Mouse (Mus musculus) heart, embryonic 13.5 days (tissue): ENCODE data around the gene Asgr1. TPM values are rescaled to one million over a fixed set of nuclear protein-coding genes. Genes with fewer than 3 reads are reported as not detected.

Source experiments
- ATAC-seq: fragments of 200-750 bp; cut with Nextera tagmentation; 2 replicates; pipeline ENCODE4 v1.8.0; 2017; ENCODE audit warnings: moderate TSS enrichment; ENCODE audit not compliant: insufficient number of reproducible peaks, low FRiP score, low TSS enrichment; ENCODE audit errors: extremely low read depth
- H3K27ac ChIP-seq: fragments of 300-500 bp; sonication (generic); replicated peaks from 2 replicates; pipeline ENCODE4 v1.5.1; 2015; ENCODE audit warnings: moderate library complexity, mild to moderate bottlenecking, inconsistent platforms
- H3K27me3 ChIP-seq: fragments of 300-500 bp; sonication (generic); replicated peaks from 2 replicates; pipeline ENCODE4 v1.6.1; 2015; ENCODE audit warnings: mild to moderate bottlenecking, inconsistent platforms
- H3K36me3 ChIP-seq: fragments of 300-500 bp; sonication (generic); 2 replicates; pipeline ENCODE4 v1.6.1; 2015; ENCODE audit warnings: mild to moderate bottlenecking, inconsistent platforms
- H3K4me1 ChIP-seq: fragments of 300-500 bp; sonication (generic); 2 replicates; pipeline ENCODE4 v1.6.1; 2015; ENCODE audit warnings: inconsistent platforms
- H3K4me2 ChIP-seq: fragments of 300-500 bp; sonication (generic); 2 replicates; pipeline ENCODE4 v1.6.1; 2015; ENCODE audit warnings: inconsistent platforms, mild to moderate bottlenecking, moderate library complexity
- H3K4me3 ChIP-seq: fragments of 300-500 bp; sonication (generic); 2 replicates; pipeline ENCODE4 v1.5.1; 2015; ENCODE audit warnings: moderate library complexity, mild to moderate bottlenecking, inconsistent platforms
- H3K9ac ChIP-seq: fragments of 300-500 bp; sonication (generic); 2 replicates; pipeline ENCODE4 v1.6.1; 2015; ENCODE audit warnings: inconsistent platforms, mild to moderate bottlenecking, moderate library complexity
- H3K9me3 ChIP-seq: fragments of 300-500 bp; sonication (generic); 2 replicates; pipeline ENCODE4 v1.6.1; 2016; ENCODE audit warnings: inconsistent platforms
- WGBS: fragments of 180-500 bp; shearing (Covaris S2); methylation state at CpG from one replicate; pipeline ENCODE4 v1.1.7; 2015; ENCODE audit warnings: mixed read lengths; 5-methylcytosine and 5-hydroxymethylcytosine counted together
- polyA plus RNA-seq: library from polyadenylated mRNA; unstranded; fragments of >200 nt; fragmentation: Nextera tagmentation; extraction: Ambion mirVana; gene quantifications from 2 replicates; pipeline ENCODE4 v1.2.1, GENCODE M21; 2015

Asgr1 gene
- polyA plus RNA-seq, 1 experiment from 2014 or later: not detected

- peaks cover 61% of the 10 kb centered on the region for H3K36me3 ChIP-seq
- no peak overlapping the region for H3K27ac ChIP-seq
- H3K4me1 ChIP-seq: no peaks in the 10 kb centered on the region
- no peaks in the 10 kb centered on the region for H3K9me3 ChIP-seq
- H3K4me3 ChIP-seq: no peak overlapping the region
- WGBS: 79% methylated on average over 7 of the region's 7 CpGs
- ATAC-seq: no peak
- H3K4me2 ChIP-seq: no peak overlapping the region
- no peak overlapping the region for H3K9ac ChIP-seq
- no peaks in the 10 kb centered on the region for H3K27me3 ChIP-seq
Observed at GRCm38 (mm10) chr11:70043665-70044064, 10.2 kb upstream of the Asgr1 start.

GRCm38 (mm10) chr11:70045435-70045834 is 8.4 kb upstream of the Asgr1 start:
- Histone ChIP-seq H3K27ac (no peak overlapping the region), H3K27me3 (no peaks in the 10 kb centered on the region), H3K9ac (no peak overlapping the region), H3K36me3 (peaks cover 46% of the 10 kb centered on the region), H3K9me3 (no peaks in the 10 kb centered on the region), H3K4me3 (no peak overlapping the region), H3K4me2 (no peak overlapping the region), H3K4me1 (no peaks in the 10 kb centered on the region)
- ATAC-seq: no peak
- WGBS: 39% methylated on average over 9 of the region's 9 CpGs

- 78% methylated on average over 6 of the region's 6 CpGs for WGBS
- H3K9ac ChIP-seq: no peak overlapping the region
- ATAC-seq: no peak
- no peaks in the 10 kb centered on the region for H3K9me3 ChIP-seq
- H3K4me2 ChIP-seq: no peak overlapping the region
- H3K27ac ChIP-seq: no peak overlapping the region
- H3K27me3 ChIP-seq: peaks cover 24% of the 10 kb centered on the region
- H3K4me3 ChIP-seq: no peak overlapping the region
- H3K4me1 ChIP-seq: no peaks in the 10 kb centered on the region
- H3K36me3 ChIP-seq: peaks cover 10% of the 10 kb centered on the region
Observed at GRCm38 (mm10) chr11:70049366-70049765, 4.5 kb upstream of the Asgr1 start.

GRCm38 (mm10) chr11:70049816-70050215 is 4.1 kb upstream of the Asgr1 start:
- Histone ChIP-seq H3K4me3 (no peak overlapping the region), H3K27ac (no peak overlapping the region), H3K9ac (no peak overlapping the region), H3K36me3 (peaks cover 6% of the 10 kb centered on the region), H3K27me3 (peaks cover 29% of the 10 kb centered on the region), H3K4me1 (no peaks in the 10 kb centered on the region), H3K9me3 (no peaks in the 10 kb centered on the region), H3K4me2 (no peak overlapping the region)
- 49% methylated on average over 10 of the region's 10 CpGs for WGBS
- no peak for ATAC-seq

GRCm38 (mm10) chr11:70053156-70053555 is 729 bp upstream of the Asgr1 start:
- 0 out of 2 replicates have a peak, but pooled peaks cover 3% of the 10 kb centered on the region for H3K4me1 ChIP-seq
- H3K36me3 ChIP-seq: no peaks in the 10 kb centered on the region
- H3K27me3 ChIP-seq: peaks cover 34% of the 10 kb centered on the region
- no peaks in the 10 kb centered on the region for H3K9me3 ChIP-seq
- no peak overlapping the region for H3K27ac ChIP-seq
- no peak overlapping the region for H3K4me3 ChIP-seq
- no peak overlapping the region for H3K9ac ChIP-seq
- WGBS: 65% methylated on average over 7 of the region's 7 CpGs
- ATAC-seq: no peak
- no peak overlapping the region for H3K4me2 ChIP-seq

- peaks cover 34% of the 10 kb centered on the region for H3K27me3 ChIP-seq
- H3K27ac ChIP-seq: no peak overlapping the region
- no peaks in the 10 kb centered on the region for H3K36me3 ChIP-seq
- peak overlapping the region; percentile 28 for H3K4me2 ChIP-seq
- H3K4me1 ChIP-seq: peaks cover 11% of the 10 kb centered on the region
- no peaks in the 10 kb centered on the region for H3K9me3 ChIP-seq
- H3K4me3 ChIP-seq: no peak overlapping the region
- 0 out of 2 replicates have a peak overlapping the region, but pooled peaks have one; percentile 6 for H3K9ac ChIP-seq
- WGBS: 23% methylated on average over 18 of the region's 18 CpGs
- ATAC-seq: no peak
Observed at GRCm38 (mm10) chr11:70055618-70056214, 1.8 kb downstream of the Asgr1 start.

GRCm38 (mm10) chr11:70057805-70058204 is 3.9 kb downstream of the Asgr1 start:
- Histone ChIP-seq H3K9me3 (no peaks in the 10 kb centered on the region), H3K4me3 (no peak overlapping the region), H3K9ac (no peak overlapping the region), H3K27me3 (peaks cover 25% of the 10 kb centered on the region), H3K36me3 (no peaks in the 10 kb centered on the region), H3K4me1 (peaks cover 11% of the 10 kb centered on the region), H3K27ac (no peak overlapping the region), H3K4me2 (no peak overlapping the region)
- ATAC-seq: no peak
- WGBS: 75% methylated on average over 9 of the region's 9 CpGs

GRCm38 (mm10) chr11:70059930-70060329 is 6.0 kb downstream of the Asgr1 start:
- H3K27me3 ChIP-seq: peaks cover 4% of the 10 kb centered on the region
- WGBS: 28% methylated on average over 6 of the region's 6 CpGs
- H3K36me3 ChIP-seq: no peaks in the 10 kb centered on the region
- no peak overlapping the region for H3K4me2 ChIP-seq
- no peak overlapping the region for H3K9ac ChIP-seq
- no peak for ATAC-seq
- H3K4me1 ChIP-seq: peaks cover 11% of the 10 kb centered on the region
- H3K4me3 ChIP-seq: no peak overlapping the region
- no peak overlapping the region for H3K27ac ChIP-seq
- H3K9me3 ChIP-seq: no peaks in the 10 kb centered on the region

- 61% methylated on average over 3 of the region's 3 CpGs for WGBS
- H3K4me3 ChIP-seq: no peak overlapping the region
- H3K9me3 ChIP-seq: no peaks in the 10 kb centered on the region
- no peaks in the 10 kb centered on the region for H3K27me3 ChIP-seq
- peaks cover 25% of the 10 kb centered on the region for H3K4me1 ChIP-seq
- ATAC-seq: no peak
- no peak overlapping the region for H3K27ac ChIP-seq
- H3K36me3 ChIP-seq: no peaks in the 10 kb centered on the region
- H3K4me2 ChIP-seq: no peak overlapping the region
- no peak overlapping the region for H3K9ac ChIP-seq
Observed at GRCm38 (mm10) chr11:70063053-70063452, 9.2 kb downstream of the Asgr1 start.

- ATAC-seq: no peak
- H3K36me3 ChIP-seq: no peaks in the 10 kb centered on the region
- no peaks in the 10 kb centered on the region for H3K9me3 ChIP-seq
- peaks cover 17% of the 10 kb centered on the region for H3K4me1 ChIP-seq
- H3K4me2 ChIP-seq: no peak overlapping the region
- H3K4me3 ChIP-seq: no peak overlapping the region
- no peak overlapping the region for H3K9ac ChIP-seq
- H3K27ac ChIP-seq: no peak overlapping the region
- 35% methylated on average over 4 of the region's 4 CpGs for WGBS
- no peaks in the 10 kb centered on the region for H3K27me3 ChIP-seq
Observed at GRCm38 (mm10) chr11:70066701-70067100, 12.8 kb downstream of the Asgr1 start.

- Histone ChIP-seq H3K4me1 (peaks cover 17% of the 10 kb centered on the region), H3K4me2 (no peak overlapping the region), H3K36me3 (no peaks in the 10 kb centered on the region), H3K9ac (no peak overlapping the region), H3K27me3 (no peaks in the 10 kb centered on the region; the same call in 1 of the 2 replicates), H3K4me3 (no peak overlapping the region), H3K9me3 (no peaks in the 10 kb centered on the region), H3K27ac (no peak overlapping the region)
- no peak for ATAC-seq
- 53% methylated on average over 3 of the region's 3 CpGs for WGBS
Observed at GRCm38 (mm10) chr11:70068245-70068644, 14.4 kb downstream of the Asgr1 start.

- Histone ChIP-seq H3K4me2 (no peak overlapping the region), H3K4me1 (peaks cover 17% of the 10 kb centered on the region), H3K27me3 (peaks cover 5% of the 10 kb centered on the region; the same call in 1 of the 2 replicates), H3K4me3 (no peak overlapping the region), H3K9ac (no peak overlapping the region), H3K27ac (no peak overlapping the region), H3K9me3 (no peaks in the 10 kb centered on the region), H3K36me3 (no peaks in the 10 kb centered on the region)
- ATAC-seq: no peak
- 68% methylated on average over 6 of the region's 6 CpGs for WGBS
Observed at GRCm38 (mm10) chr11:70070057-70070456, 16.2 kb downstream of the Asgr1 start.
